Mouse (Mus musculus) layer of hippocampus, adult 18-20 months (tissue): Measurements from ENCODE around the gene Btbd35f16. TPM values are rescaled to one million over a fixed set of nuclear protein-coding genes. Genes with fewer than 3 reads are reported as not detected.
"Not testable (repeated sequence)": the region's sequence is repeated elsewhere in the genome, so short reads cannot be mapped to it uniquely, and the experiment has no call there.

ENCODE experiments used
- DNase-seq, 2 experiments: peaks; one replicate each; pipeline ENCODE4 v3.0.0; 2022; ENCODE audit warnings: low spot score in 2 of 2
- long read RNA-seq: library from polyadenylated mRNA; stranded (forward); transcript quantifications from one replicate; pipeline ENCODE4 v2.0.0, GENCODE M21; 2021
- total RNA-seq, 2 experiments: library from RNA; stranded (reverse); gene quantifications; 2 replicates each; pipeline ENCODE4 v1.2.3; 2021

The Btbd35f16 gene
- not detected for total RNA-seq
- long read RNA-seq, result 0 reads

GRCm38 (mm10) chrX:3956902-3957301 is at the start of gene Btbd35f16:
TSS of gene Btbd35f16 (minus strand) at chrX:3957002.
- DNase-seq, result not testable (repeated sequence)

Other genes with a start within 250 kb of the Btbd35f16 start
- gene Btbd35f10, start 204.1 kb downstream of the Btbd35f16 start, total RNA-seq, result not detected
- not detected for gene Btbd35f3, start 80.7 kb upstream of the Btbd35f16 start, total RNA-seq
- not detected for gene Btbd35f28, start 239.6 kb upstream of the Btbd35f16 start, total RNA-seq